Mouse (Mus musculus) myocyte (in vitro differentiated cells): ENCODE results near the gene Tiam1.

ENCODE experiments used
- MAX ChIP-seq: IDR thresholded peaks from one replicate; pipeline ENCODE4 v1.6.1; 2011; ENCODE audit warnings: low read depth, mild to moderate bottlenecking, control low read depth
- MYOD1 ChIP-seq, 3 experiments: IDR thresholded peaks; one replicate each; pipeline ENCODE4 v1.6.1; 2011; ENCODE audit warnings: control low read depth in 2 of 3, low read depth in 2 of 3, mild to moderate bottlenecking in 2 of 3, moderate library complexity in 1 of 3; ENCODE audit not compliant: insufficient read length in 2 of 3, control insufficient read depth in 1 of 3
- MYOG ChIP-seq, 3 experiments: IDR thresholded peaks; one replicate each; pipeline ENCODE4 v1.6.1; 2011; ENCODE audit warnings: control low read depth in 2 of 3, low read depth in 2 of 3, mild to moderate bottlenecking in 2 of 3; ENCODE audit not compliant: insufficient read length in 2 of 3, control insufficient read depth in 1 of 3, insufficient read depth in 1 of 3
- POLR2A ChIP-seq: IDR thresholded peaks from one replicate; pipeline ENCODE4 v1.6.1; 2011; ENCODE audit warnings: low read depth, mild to moderate bottlenecking, control low read depth, moderate library complexity; ENCODE audit not compliant: insufficient read length

DNA sequence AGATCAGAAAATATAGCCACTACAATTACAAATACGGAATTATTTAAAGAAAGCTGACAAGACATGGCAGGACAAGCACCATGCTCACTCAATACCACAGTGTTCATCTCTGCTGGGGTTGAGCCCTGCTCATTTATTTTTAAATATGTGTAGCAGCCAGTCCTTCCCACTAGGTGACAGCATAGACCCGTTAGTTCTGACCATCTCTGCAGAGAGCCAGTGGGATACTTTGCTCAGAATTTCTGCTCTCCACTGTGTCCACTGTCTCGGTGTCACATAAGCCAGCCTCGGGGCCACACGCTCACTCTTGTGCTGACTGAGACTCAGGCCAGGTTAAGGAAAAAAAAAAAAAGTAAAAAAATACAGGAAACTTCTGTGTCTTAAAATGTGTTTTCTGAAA, 299.0 kb downstream of the Tiam1 start:
- TF ChIP-seq POLR2A (no peak), MYOD1 (IDR thresholded peaks at IDR 0.05; ENCODE audit: control insufficient read depth in 1 of 3, insufficient read length in 2 of 3, low read depth in 2 of 3) (no peak), MAX (no peak), MYOG (IDR thresholded peaks at IDR 0.05; ENCODE audit: control insufficient read depth in 1 of 3, insufficient read depth in 1 of 3, insufficient read length in 2 of 3, low read depth in 2 of 3) (no peak)
